ENCODE assay signal across 16 mouse cellular contexts in genomic region chr14:34303265-34303680, GRCm38 (mm10). TPM values are rescaled to one million over a fixed set of nuclear protein-coding genes. Genes with fewer than 3 reads are reported as not detected.
A peak's percentile ranks its signal among the peaks of the same experiment; 100 is the strongest.
DNase-seq lines count a peak whose midpoint lies in the region; ATAC-seq and TF ChIP-seq lines count a peak whose summit lies in the region.
"Had no signal": no experiment of that assay in that cellular context is flagged by ENCODE, and none has a peak within 500 bp of the region (broad histone marks: within the 10 kb centered on the region; RNA-seq: fewer than 3 reads in every experiment).

No protein-coding gene starts in this region.

- no peak for TF ChIP-seq CTCF in E14TG2a.4 (conservative IDR thresholded peaks at IDR 0.05; ENCODE audit: low read length)

- H3K9me3 ChIP-seq in heart, embryonic 15.5 days (replicated peaks), result no peaks in the 10 kb centered on the region
- no peaks in the 10 kb centered on the region for H3K9me3 ChIP-seq in E14TG2a.4 (ENCODE audit: low read length)
- H3K9me3 ChIP-seq: hindbrain, embryonic 15.5 days; neural tube, embryonic 12.5 days; stomach, embryonic 15.5 days had no signal

- no peak for ATAC-seq in heart, embryonic 15.5 days (replicated peaks; ENCODE audit: insufficient number of reproducible peaks, insufficient read depth, low FRiP score, low read depth)
- ATAC-seq: forebrain, embryonic 14.5 days had no signal

- no peak overlapping the region for H3K4me3 ChIP-seq in heart, embryonic 15.5 days
- H3K4me3 ChIP-seq in E14TG2a.4 (replicated peaks; ENCODE audit: low read length), result peak overlapping the region; percentile 14; the same call in 1 of the 2 replicates
- H3K4me3 ChIP-seq: hindbrain, embryonic 15.5 days; neural tube, embryonic 12.5 days; stomach, embryonic 15.5 days had no signal

- no peaks in the 10 kb centered on the region for H3K36me3 ChIP-seq in heart, embryonic 15.5 days
- H3K36me3 ChIP-seq in E14TG2a.4 (ENCODE audit: insufficient read depth, low read length), result peaks cover 23% of the 10 kb centered on the region
- H3K36me3 ChIP-seq: hindbrain, embryonic 15.5 days; neural tube, embryonic 12.5 days; stomach, embryonic 15.5 days had no signal

- H3K4me2 ChIP-seq in heart, embryonic 15.5 days, result no peak overlapping the region
- H3K4me2 ChIP-seq: hindbrain, embryonic 15.5 days; neural tube, embryonic 12.5 days; stomach, embryonic 15.5 days had no signal

- H3K9ac ChIP-seq in heart, embryonic 15.5 days, result no peak overlapping the region
- H3K9ac ChIP-seq: hindbrain, embryonic 15.5 days; neural tube, embryonic 12.5 days; stomach, embryonic 15.5 days had no signal

- H3K4me1 ChIP-seq in heart, embryonic 15.5 days (replicated peaks), result peaks cover 6% of the 10 kb centered on the region
- H3K4me1 ChIP-seq in E14TG2a.4 (replicated peaks; ENCODE audit: low read depth, low read length), result peaks cover 60% of the 10 kb centered on the region
- H3K4me1 ChIP-seq: hindbrain, embryonic 15.5 days; neural tube, embryonic 12.5 days had no signal

- H3K27ac ChIP-seq in heart, embryonic 15.5 days, result 0 out of 2 replicates have a peak overlapping the region, but pooled peaks have one; percentile 10
- H3K27ac ChIP-seq: hindbrain, embryonic 15.5 days; neural tube, embryonic 12.5 days; stomach, embryonic 15.5 days had no signal

- no peaks in the 10 kb centered on the region for H3K27me3 ChIP-seq in heart, embryonic 15.5 days
- H3K27me3 ChIP-seq in E14TG2a.4 (ENCODE audit: insufficient read depth, low read length), result no peaks in the 10 kb centered on the region; the same call in 1 of the 2 replicates
- H3K27me3 ChIP-seq: hindbrain, embryonic 15.5 days; neural tube, embryonic 12.5 days; stomach, embryonic 15.5 days had no signal

- DNase-seq in heart, adult 8-10 months (ENCODE audit: low spot score), result no peak
- peak; percentile 51 for DNase-seq in R1 (ENCODE audit: low read depth, low spot score)
- peak; percentile 31 to 51 for DNase-seq in kidney, postnatal 36 days
- DNase-seq in retina, postnatal 1 day, result no peak
- no peak for DNase-seq in testis, postnatal 10 days (ENCODE audit: low spot score)
- DNase-seq: cerebellum, adult 2 months had no signal

- 32% methylated on average over 5 of the region's 5 CpGs for WGBS in heart, embryonic 15.5 days

RNA-seq across cellular contexts. Expression of gene Shld2, which starts 7.0 kb away (rescaled TPM):
- 8.0 and 8.6 TPM in 2 replicates for polyA plus RNA-seq in heart, embryonic 15.5 days (2015; fragmentation: Nextera tagmentation; extraction: Ambion mirVana)
- 1 to 10 TPM; 6.3 to 8.8 (median 7.6) TPM for total RNA-seq in heart, adult 8-10 months (2022)

RNA-seq across cellular contexts. Expression of gene Glud1, which starts 7.3 kb away (rescaled TPM):
- 55.9 and 60.3 TPM in 2 replicates for polyA plus RNA-seq in heart, embryonic 15.5 days (2015; fragmentation: Nextera tagmentation; extraction: Ambion mirVana)
- 100 to 1,000 TPM; 137 to 163 (median 150) TPM for total RNA-seq in heart, adult 8-10 months (2022)

RNA-seq across cellular contexts. Expression of gene Fam25c, which starts 52.0 kb away (rescaled TPM):
- polyA plus RNA-seq in heart, embryonic 15.5 days (2015; fragmentation: Nextera tagmentation; extraction: Ambion mirVana), result not detected in 2 replicates
- not detected for total RNA-seq in heart, adult 8-10 months (2022)
- total RNA-seq: adrenal gland, adult 18-20 months; gastrocnemius, adult 8-10 months; midbrain, postnatal 0 days had no signal
- polyA plus RNA-seq: cerebellum, adult 2 months; forebrain, embryonic 14.5 days; heart, embryonic 16.5 days; hindbrain, embryonic 15.5 days; midbrain, postnatal 0 days; neural tube, embryonic 12.5 days had no signal

Comparison
In these comparisons a context has a peak if more than half of its experiments do, and no peak if none do; other contexts are left out.
1. DNase-seq: peak in R1 (single experiment) and kidney, postnatal 36 days (2 of 2); none in heart, adult 8-10 months (single experiment), retina, postnatal 1 day (single experiment) and testis, postnatal 10 days (single experiment).